Comparison of ENCODE assay signal across 22 mouse cellular contexts in the genomic region with DNA sequence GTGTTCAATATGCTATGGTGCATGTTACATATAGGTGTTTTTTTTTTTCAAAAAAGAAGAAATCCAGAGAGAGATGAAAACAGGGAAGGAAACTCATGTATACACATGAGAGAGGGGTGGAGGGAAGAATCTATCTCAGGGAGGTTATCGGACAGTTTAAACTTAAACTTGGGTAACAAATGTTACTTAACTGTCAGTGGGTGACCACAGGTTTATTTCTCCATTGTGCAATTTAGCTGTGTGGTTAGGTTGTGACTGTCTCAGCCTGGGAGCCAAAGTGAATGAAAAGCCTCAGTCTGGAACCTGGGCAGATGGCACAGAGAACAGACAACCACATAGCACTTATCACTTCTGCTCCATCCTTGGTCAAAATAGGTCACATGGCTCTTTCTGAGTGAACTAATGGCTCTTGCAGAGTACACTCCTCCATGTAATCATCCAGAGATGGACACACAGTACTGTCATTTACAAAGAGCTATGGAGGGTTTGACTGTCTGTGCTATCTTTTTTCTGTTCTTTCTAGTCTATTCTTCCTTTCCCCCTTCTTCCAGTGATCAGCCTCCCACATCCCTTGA. TPM values are rescaled to one million over a fixed set of nuclear protein-coding genes. Genes with fewer than 3 reads are reported as not detected.
"Had no signal": no experiment of that assay in that cellular context is flagged by ENCODE, and none has a peak within 500 bp of the region (broad histone marks: within the 10 kb centered on the region; RNA-seq: fewer than 3 reads in every experiment).

No protein-coding gene starts in this region.

- H3K9me3 ChIP-seq: limb, embryonic 10.5 days; limb, embryonic 13.5 days; liver, embryonic 13.5 days; neural tube, embryonic 12.5 days; neural tube, embryonic 15.5 days; stomach, embryonic 15.5 days had no signal

- H3K4me2 ChIP-seq: limb, embryonic 13.5 days; liver, embryonic 13.5 days; lung, embryonic 14.5 days; midbrain, embryonic 11.5 days; neural tube, embryonic 12.5 days; neural tube, embryonic 15.5 days; stomach, embryonic 15.5 days had no signal

- H3K27ac ChIP-seq: limb, embryonic 10.5 days; limb, embryonic 13.5 days; liver, embryonic 13.5 days; macrophage; neural tube, embryonic 12.5 days; neural tube, embryonic 15.5 days; stomach, embryonic 15.5 days had no signal

- DNase-seq: kidney, adult 18-20 months; kidney, adult 9 months; kidney, postnatal 14 days; kidney, postnatal 4 days; liver; liver, embryonic 13.5 days; liver, postnatal 0 days; lung, embryonic 14.5 days; midbrain, embryonic 14.5 days; right cerebral cortex, adult 18-20 months; right cerebral cortex, postnatal 14 days; spleen, adult 18-20 months; thymus, postnatal 25 days had no signal

- H3K36me3 ChIP-seq: limb, embryonic 10.5 days; limb, embryonic 13.5 days; liver, embryonic 13.5 days; neural tube, embryonic 12.5 days; neural tube, embryonic 15.5 days; stomach, embryonic 15.5 days had no signal

- H3K4me3 ChIP-seq: limb, embryonic 10.5 days; limb, embryonic 13.5 days; liver, embryonic 13.5 days; neural tube, embryonic 12.5 days; neural tube, embryonic 15.5 days; stomach, embryonic 15.5 days had no signal

- H3K27me3 ChIP-seq: limb, embryonic 13.5 days; liver, embryonic 13.5 days; neural tube, embryonic 12.5 days; neural tube, embryonic 15.5 days; stomach, embryonic 15.5 days had no signal

- H3K4me1 ChIP-seq: limb, embryonic 10.5 days; limb, embryonic 13.5 days; liver, embryonic 13.5 days; neural tube, embryonic 12.5 days; neural tube, embryonic 15.5 days; stomach, embryonic 15.5 days had no signal

- H3K9ac ChIP-seq: limb, embryonic 13.5 days; liver, embryonic 13.5 days; liver, postnatal 0 days; lung, embryonic 14.5 days; neural tube, embryonic 12.5 days; neural tube, embryonic 15.5 days; stomach, embryonic 15.5 days had no signal

- ATAC-seq: liver, postnatal 0 days; lung, postnatal 0 days had no signal

RNA-seq across cellular contexts. Expression of a gene that starts 39.3 kb away (rescaled TPM):
- total RNA-seq: megakaryocyte-erythroid progenitor cell, adult 5-6 weeks had no signal
